Mouse (Mus musculus) large intestine, adult 2 months (tissue): ENCODE results near the gene Olfr1367. TPM values are rescaled to one million over a fixed set of nuclear protein-coding genes. Genes with fewer than 3 reads are reported as not detected.
"Not testable (repeated sequence)": the region's sequence is repeated elsewhere in the genome, so short reads cannot be mapped to it uniquely, and the experiment has no call there.

Source experiments
- DNase-seq: peaks from one replicate; pipeline ENCODE4 v3.0.0-alpha.2; 2012; ENCODE audit warnings: low read depth, low spot score
- WGBS: fragments of 180-500 bp; shearing (Covaris S2); methylation state at CpG from one replicate; pipeline ENCODE4 v1.1.7; 2018; 5-methylcytosine and 5-hydroxymethylcytosine counted together
- polyA plus RNA-seq: library from polyadenylated mRNA; depleted of rRNA; stranded (reverse); fragments of >200 nt; gene quantifications from 2 replicates; pipeline ENCODE4 v1.2.3, GENCODE M21; 2012; rRNA removed

Gene Olfr1367
- polyA plus RNA-seq, 1 experiment, result not detected

GRCm38 (mm10) chr13:21395211-21395610, 48.5 kb downstream of the Olfr1367 start:
- DNase-seq, result no peak
- 93% methylated on average over 1 of the region's 1 CpGs for WGBS

GRCm38 (mm10) chr13:21395623-21396022, 48.9 kb downstream of the Olfr1367 start:
- WGBS, result 88% methylated on average over 6 of the region's 6 CpGs
- DNase-seq, result no peak

- DNase-seq, result not testable (repeated sequence)
- 96% methylated on average over 18 of the region's 18 CpGs for WGBS
Observed at GRCm38 (mm10) chr13:21396048-21396447, 49.3 kb downstream of the Olfr1367 start.

- WGBS, result 86% methylated on average over 2 of the region's 2 CpGs
- DNase-seq, result no peak
Observed at GRCm38 (mm10) chr13:21397486-21397885, 50.8 kb downstream of the Olfr1367 start.

Other genes with a start within 250 kb of the Olfr1367 start
- not detected in 2 replicates for gene Olfr1369-ps1, start 235.4 kb upstream of the Olfr1367 start, polyA plus RNA-seq
- gene Olfr263, start 217.3 kb upstream of the Olfr1367 start, polyA plus RNA-seq, result not detected in 2 replicates
- gene Olfr1368, start 201.0 kb upstream of the Olfr1367 start, polyA plus RNA-seq, result not detected in 2 replicates
- 31.7 and 33.0 TPM in 2 replicates for gene Trim27, start 167.5 kb upstream of the Olfr1367 start, polyA plus RNA-seq
- gene Gpx5, start 54.2 kb upstream of the Olfr1367 start, polyA plus RNA-seq, result 0.53 and 1.4 TPM in 2 replicates
- not detected in 2 replicates for gene Gpx6, start 34.8 kb upstream of the Olfr1367 start, polyA plus RNA-seq
- 0.78 and 0.86 TPM in 2 replicates for gene Zscan12, start 15.9 kb downstream of the Olfr1367 start, polyA plus RNA-seq
- 11.2 and 21.9 TPM in 2 replicates for gene Zkscan3, start 55.8 kb downstream of the Olfr1367 start, polyA plus RNA-seq
- 0.27 and 0.70 TPM in 2 replicates for gene Pgbd1, start 94.1 kb downstream of the Olfr1367 start, polyA plus RNA-seq
- gene Zscan26, start 106.8 kb downstream of the Olfr1367 start, polyA plus RNA-seq, result 8.3 and 11.0 TPM in 2 replicates
- gene Nkapl, start 121.6 kb downstream of the Olfr1367 start, polyA plus RNA-seq, result 0.10 TPM in 1 of 2 replicates, not detected in the other
- 0.21 and 0.44 TPM in 2 replicates for gene Zkscan4, start 132.0 kb downstream of the Olfr1367 start, polyA plus RNA-seq
- gene Gm10065, start 132.5 kb downstream of the Olfr1367 start, polyA plus RNA-seq, result not detected in 2 replicates
- 0.08 and 0.09 TPM in 2 replicates for gene AK157302, start 148.3 kb downstream of the Olfr1367 start, polyA plus RNA-seq
- 23.7 and 33.7 TPM in 2 replicates for gene Gm11273, start 154.5 kb downstream of the Olfr1367 start, polyA plus RNA-seq
- gene Zkscan8, start 184.2 kb downstream of the Olfr1367 start, polyA plus RNA-seq, result 1.7 and 2.7 TPM in 2 replicates
- gene Olfr1366, start 195.9 kb downstream of the Olfr1367 start, polyA plus RNA-seq, result not detected in 2 replicates
- not detected in 2 replicates for gene Olfr1535, start 213.0 kb downstream of the Olfr1367 start, polyA plus RNA-seq
- gene Olfr1364, start 234.8 kb downstream of the Olfr1367 start, polyA plus RNA-seq, result not detected in 2 replicates